Mouse (Mus musculus): ENCODE results near the gene Kazn. TPM values are rescaled to one million over a fixed set of nuclear protein-coding genes. Genes with fewer than 3 reads are reported as not detected.

Gene Kazn
- total RNA-seq, 2 experiments from 2014 or later: 40.3 to 52.8 TPM

- DNase-seq (ENCODE audit: low spot score in 2 of 2): no peak
These were observed 3.7 kb upstream of the Kazn start for GRCm38 (mm10) chr4:142242750-142243383.

- DNase-seq (ENCODE audit: low spot score in 2 of 2): no peak
These were observed 3.0 kb upstream of the Kazn start for GRCm38 (mm10) chr4:142242164-142242563.

- DNase-seq (ENCODE audit: low spot score in 2 of 2): no peak
These were observed 1.7 kb upstream of the Kazn start for GRCm38 (mm10) chr4:142240874-142241273.

GRCm38 (mm10) chr4:142238486-142239239, 538 bp downstream of the Kazn start:
- peak; percentile 54 to 75 for DNase-seq (ENCODE audit: low spot score in 2 of 2)

GRCm38 (mm10) chr4:142238041-142238440, 1.2 kb downstream of the Kazn start:
- no peak for DNase-seq (ENCODE audit: low spot score in 2 of 2)

- DNase-seq (ENCODE audit: low spot score in 2 of 2): no peak
These were observed 2.5 kb downstream of the Kazn start for GRCm38 (mm10) chr4:142236681-142237080.

GRCm38 (mm10) chr4:142235426-142235825, 3.8 kb downstream of the Kazn start:
- DNase-seq (ENCODE audit: low spot score in 2 of 2): no peak

GRCm38 (mm10) chr4:142234828-142235227, 4.4 kb downstream of the Kazn start:
- no peak for DNase-seq (ENCODE audit: low spot score in 2 of 2)

GRCm38 (mm10) chr4:142228821-142229575, 10.2 kb downstream of the Kazn start:
- no peak for DNase-seq (ENCODE audit: low spot score in 2 of 2)

- DNase-seq (ENCODE audit: low spot score in 2 of 2): no peak
These were observed 15.1 kb downstream of the Kazn start for GRCm38 (mm10) chr4:142223898-142224645.

GRCm38 (mm10) chr4:142222385-142222784, 16.8 kb downstream of the Kazn start:
- no peak for DNase-seq (ENCODE audit: low spot score in 2 of 2)

- DNase-seq (ENCODE audit: low spot score in 2 of 2): no peak
These were observed 17.5 kb downstream of the Kazn start for GRCm38 (mm10) chr4:142221757-142222072.

GRCm38 (mm10) chr4:142221025-142221756, 18.0 kb downstream of the Kazn start:
- no peak for DNase-seq (ENCODE audit: low spot score in 2 of 2)

- no peak for DNase-seq (ENCODE audit: low spot score in 2 of 2)
These were observed 20.2 kb downstream of the Kazn start for GRCm38 (mm10) chr4:142218997-142219396.

- no peak for DNase-seq (ENCODE audit: low spot score in 2 of 2)
These were observed 22.2 kb downstream of the Kazn start for GRCm38 (mm10) chr4:142217048-142217447.

GRCm38 (mm10) chr4:142215760-142216159, 23.4 kb downstream of the Kazn start:
- no peak for DNase-seq (ENCODE audit: low spot score in 2 of 2)

GRCm38 (mm10) chr4:142214532-142214931, 24.7 kb downstream of the Kazn start:
- DNase-seq (ENCODE audit: low spot score in 2 of 2): no peak

- DNase-seq (ENCODE audit: low spot score in 2 of 2): no peak
These were observed 26.8 kb downstream of the Kazn start for GRCm38 (mm10) chr4:142212425-142212824.

- no peak for DNase-seq (ENCODE audit: low spot score in 2 of 2)
These were observed 29.3 kb downstream of the Kazn start for GRCm38 (mm10) chr4:142209884-142210283.

- no peak for DNase-seq (ENCODE audit: low spot score in 2 of 2)
These were observed 29.7 kb downstream of the Kazn start for GRCm38 (mm10) chr4:142209476-142209875.

GRCm38 (mm10) chr4:142205693-142206092, 33.5 kb downstream of the Kazn start:
- DNase-seq (ENCODE audit: low spot score in 2 of 2): no peak

All from layer of hippocampus, postnatal 10 days (tissue).